Mouse (Mus musculus) limb, embryonic 14.5 days (tissue): ENCODE data around the gene Ksr1. TPM values are rescaled to one million over a fixed set of nuclear protein-coding genes. Genes with fewer than 3 reads are reported as not detected.

Experiments used
- ATAC-seq: fragments of 200-750 bp; cut with Nextera tagmentation; 2 replicates; pipeline ENCODE4 v1.8.0; 2017; ENCODE audit warnings: low read depth, moderate number of reproducible peaks, moderate TSS enrichment; ENCODE audit not compliant: low FRiP score
- DNase-seq: peaks from one replicate; pipeline ENCODE4 v3.0.0-alpha.2; 2015; ENCODE audit warnings: low spot score
- H3K27ac ChIP-seq: fragments of 300-500 bp; sonication (generic); replicated peaks from 2 replicates; pipeline ENCODE4 v1.5.1; 2014; ENCODE audit warnings: low read depth, mild to moderate bottlenecking, low read length, moderate library complexity, mixed read lengths
- H3K27me3 ChIP-seq: fragments of 300-500 bp; sonication (generic); 2 replicates; pipeline ENCODE4 v1.6.1; 2014; ENCODE audit warnings: low read length, mixed read lengths; ENCODE audit not compliant: control insufficient read depth, insufficient read depth
- H3K36me3 ChIP-seq: fragments of 300-500 bp; sonication (generic); 2 replicates; pipeline ENCODE4 v1.6.1; 2014; ENCODE audit warnings: mild to moderate bottlenecking, low read length, moderate library complexity, mixed read lengths; ENCODE audit not compliant: control insufficient read depth, insufficient read depth
- H3K4me1 ChIP-seq: fragments of 300-500 bp; sonication (generic); 2 replicates; pipeline ENCODE4 v1.6.1; 2014; ENCODE audit warnings: antibody characterized with exemption, low read length, mixed read lengths; ENCODE audit not compliant: control insufficient read depth, insufficient read depth
- H3K4me2 ChIP-seq: fragments of 300-500 bp; sonication (generic); replicated peaks from 2 replicates; pipeline ENCODE4 v1.6.1; 2014; ENCODE audit warnings: low read depth, mild to moderate bottlenecking, low read length, moderate library complexity; ENCODE audit not compliant: severe bottlenecking
- H3K4me3 ChIP-seq: fragments of 300-500 bp; sonication (generic); replicated peaks from 2 replicates; pipeline ENCODE4 v1.5.1; 2014; ENCODE audit warnings: low read length
- H3K9ac ChIP-seq: fragments of 300-500 bp; sonication (generic); 2 replicates; pipeline ENCODE4 v1.6.1; 2014; ENCODE audit warnings: mild to moderate bottlenecking, low read depth, low read length, moderate library complexity; ENCODE audit not compliant: severe bottlenecking
- H3K9me3 ChIP-seq: fragments of 300-500 bp; sonication (generic); 2 replicates; pipeline ENCODE4 v1.6.1; 2016; ENCODE audit warnings: low read length; ENCODE audit not compliant: control insufficient read depth
- POLR2A ChIP-seq: fragments of 200-500 bp; IDR thresholded peaks from 2 replicates; pipeline ENCODE4 v1.8.0; 2012; ENCODE audit warnings: inconsistent platforms, mild to moderate bottlenecking, moderate library complexity, borderline replicate concordance; ENCODE audit not compliant: insufficient read depth, insufficient read length; ENCODE audit errors: extremely low read depth
- WGBS: fragments of 180-500 bp; shearing (Covaris S2); extraction: QIAGEN DNeasy Blood & Tissue Kit; methylation state at CpG from one replicate; pipeline ENCODE4 v1.1.7; 2014; 5-methylcytosine and 5-hydroxymethylcytosine counted together
- polyA plus RNA-seq, 2 experiments: library from polyadenylated mRNA; depleted of rRNA in 1 of 2; stranded (reverse) in 1 of 2; unstranded in 1 of 2; fragments of >200 nt; fragmentation: Nextera tagmentation in 1 of 2; extraction: Ambion mirVana in 1 of 2; gene quantifications; 2 replicates each; pipeline versions ENCODE4 v1.2.1 to v1.2.3; 2012 to 2014

The Ksr1 gene
- 24.1 and 29.3 TPM in 2 replicates for polyA plus RNA-seq (2012; rRNA removed)
- polyA plus RNA-seq (2014; fragmentation: Nextera tagmentation; extraction: Ambion mirVana): 8.2 TPM in 2 replicates

- Histone ChIP-seq H3K4me3 (peak within 1 kb of the TSS; percentile 71), H3K9me3 (no peaks in the 10 kb centered on the region), H3K4me1 (peaks cover 24% of the 10 kb centered on the region), H3K9ac (peak within 1 kb of the TSS; percentile 84), H3K4me2 (peak within 1 kb of the TSS; percentile 83), H3K27ac (peak within 1 kb of the TSS; percentile 89), H3K36me3 (no peaks in the 10 kb centered on the region), H3K27me3 (no peaks in the 10 kb centered on the region)
- DNase-seq: peak; percentile 99
- peak; percentile 87; the same call in 1 of the 2 replicates for TF ChIP-seq POLR2A
- under 1% methylated on average over 27 of the region's 42 CpGs for WGBS
- ATAC-seq: peak; percentile 97
Observed at GRCm38 (mm10) chr11:79146331-79146767, at the start of gene Ksr1. TSS of gene Ksr1 (minus strand) at chr11:79146407.

- 84% methylated on average over 1 of the region's 1 CpGs for WGBS
- no peak overlapping the region for H3K4me2 ChIP-seq
- no peak overlapping the region for H3K9ac ChIP-seq
- DNase-seq: no peak
- no peak overlapping the region for H3K27ac ChIP-seq
- H3K4me1 ChIP-seq: peaks cover 20% of the 10 kb centered on the region
- TF ChIP-seq POLR2A: no peak
- no peaks in the 10 kb centered on the region for H3K9me3 ChIP-seq
- H3K36me3 ChIP-seq: no peaks in the 10 kb centered on the region
- H3K4me3 ChIP-seq: no peak overlapping the region
- H3K27me3 ChIP-seq: no peaks in the 10 kb centered on the region
- ATAC-seq: no peak
Observed at GRCm38 (mm10) chr11:79192176-79192575, 46.0 kb upstream of the Ksr1 start.

- no peak for DNase-seq
- Histone ChIP-seq H3K4me2 (no peak overlapping the region), H3K9me3 (no peaks in the 10 kb centered on the region), H3K27ac (no peak overlapping the region), H3K36me3 (no peaks in the 10 kb centered on the region), H3K27me3 (no peaks in the 10 kb centered on the region), H3K9ac (no peak overlapping the region), H3K4me1 (peaks cover 13% of the 10 kb centered on the region), H3K4me3 (no peak overlapping the region)
- 75% methylated on average over 4 of the region's 4 CpGs for WGBS
- TF ChIP-seq POLR2A: no peak
- ATAC-seq: no peak
Observed at GRCm38 (mm10) chr11:79191214-79191613, 45.0 kb upstream of the Ksr1 start.

- 84% methylated on average over 2 of the region's 2 CpGs for WGBS
- Histone ChIP-seq H3K4me2 (no peak overlapping the region), H3K27ac (no peak overlapping the region), H3K4me1 (peaks cover 13% of the 10 kb centered on the region), H3K9ac (no peak overlapping the region), H3K36me3 (no peaks in the 10 kb centered on the region), H3K4me3 (no peak overlapping the region), H3K9me3 (no peaks in the 10 kb centered on the region), H3K27me3 (no peaks in the 10 kb centered on the region)
- no peak for ATAC-seq
- TF ChIP-seq POLR2A: no peak
- no peak for DNase-seq
Observed at GRCm38 (mm10) chr11:79190257-79190656, 44.0 kb upstream of the Ksr1 start.

- WGBS: 45% methylated on average over 6 of the region's 6 CpGs
- no peak overlapping the region for H3K4me2 ChIP-seq
Observed at GRCm38 (mm10) chr11:79188176-79188575, 42.0 kb upstream of the Ksr1 start.

More at GRCm38 (mm10) chr11:79188176-79188575, 42.0 kb upstream of the Ksr1 start:
- no peaks in the 10 kb centered on the region for H3K27me3 ChIP-seq
- no peak overlapping the region for H3K4me3 ChIP-seq
- ATAC-seq (no peak), DNase-seq (peak; percentile 86)
- H3K27ac ChIP-seq: 0 out of 2 replicates have a peak overlapping the region, but pooled peaks have one; percentile 28
- no peaks in the 10 kb centered on the region for H3K9me3 ChIP-seq
- H3K36me3 ChIP-seq: no peaks in the 10 kb centered on the region
- no peak for TF ChIP-seq POLR2A
- H3K9ac ChIP-seq: no peak overlapping the region
- H3K4me1 ChIP-seq: peaks cover 13% of the 10 kb centered on the region
